Mouse (Mus musculus): ENCODE data around the gene Ggnbp2. TPM values are rescaled to one million over a fixed set of nuclear protein-coding genes. Genes with fewer than 3 reads are reported as not detected.
A peak's percentile ranks its signal among the peaks of the same experiment; 100 is the strongest.

The Ggnbp2 gene
- polyA plus RNA-seq, 2 experiments, result 48.5 to 63.7 TPM

DNA sequence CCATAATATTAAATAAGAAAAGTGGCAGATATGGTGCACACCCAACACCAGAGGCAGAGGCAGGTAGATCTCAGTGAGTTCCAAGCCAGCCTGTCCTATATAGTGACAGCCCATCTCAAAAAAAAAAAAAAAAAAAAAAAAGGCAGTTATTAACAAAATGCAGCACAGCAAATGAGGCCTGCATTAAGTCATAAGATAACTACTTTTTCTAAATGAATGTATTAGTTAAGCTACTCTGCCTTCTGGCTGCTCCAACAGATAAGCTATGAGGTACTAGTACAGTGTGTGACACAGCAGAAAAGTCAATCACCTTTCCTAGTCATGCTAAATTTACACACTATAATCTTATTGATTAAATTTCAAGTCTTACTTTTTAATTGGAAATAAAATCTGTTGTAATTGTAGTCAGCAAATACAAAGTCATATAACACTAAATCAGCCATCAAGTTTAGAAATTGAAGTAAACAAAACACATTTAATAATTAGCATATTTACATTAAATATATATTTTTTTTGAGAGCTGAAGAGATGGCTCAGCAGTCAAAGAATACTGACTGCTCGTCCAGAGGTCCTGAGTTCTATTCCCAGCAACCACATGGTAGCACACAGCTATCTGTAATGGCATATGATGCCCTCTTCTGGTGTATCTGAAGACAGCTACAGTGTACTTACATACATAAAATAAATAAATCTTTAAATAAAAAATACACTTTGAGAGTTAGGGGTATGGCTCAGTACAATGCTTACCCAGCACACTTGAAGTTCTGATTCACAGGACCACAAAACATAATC is 2.6 kb upstream of the Ggnbp2 start:
- Histone ChIP-seq H3K27ac (peak overlapping the region; percentile 98), H3K4me3 (ENCODE audit: insufficient read depth in 1 of 2, low read depth in 2 of 2, low read length in 2 of 2) (peak overlapping the region; percentile 14 to 93; a peak in 3 of 4 replicates), H3K4me1 (replicated peaks; ENCODE audit: control insufficient read depth in 2 of 2, insufficient read depth in 2 of 2, low read length in 1 of 2) (peaks cover 13 to 16% of the 10 kb centered on the region in 2 experiments), H3K27me3 (ENCODE audit: control insufficient read depth, insufficient read depth, low read length) (no peaks in the 10 kb centered on the region), H3K4me2 (ENCODE audit: low read depth) (peak overlapping the region; percentile 89), H3K9ac (replicated peaks) (peak overlapping the region; percentile 74), H3K36me3 (replicated peaks; ENCODE audit: control insufficient read depth, insufficient read depth, low read depth) (peaks cover 9% of the 10 kb centered on the region), H3K9me3 (ENCODE audit: control insufficient read depth, low read length) (no peaks in the 10 kb centered on the region)
- peak; percentile 71 to 77 (median 73) for DNase-seq (ENCODE audit: low read depth in 3 of 3, low spot score in 3 of 3)
- TF ChIP-seq EP300 (IDR thresholded peaks at IDR 0.05; ENCODE audit: low read depth) (peak; percentile 90), CTCF (IDR thresholded peaks at IDR 0.05; ENCODE audit: low read depth) (peak; percentile 48; the same call in 1 of the 2 replicates)
- ATAC-seq (ENCODE audit: insufficient read depth), result peak; percentile 52
- 37% methylated on average over 1 of the region's 1 CpGs for WGBS (ENCODE audit: insufficient replicate concordance)

DNA sequence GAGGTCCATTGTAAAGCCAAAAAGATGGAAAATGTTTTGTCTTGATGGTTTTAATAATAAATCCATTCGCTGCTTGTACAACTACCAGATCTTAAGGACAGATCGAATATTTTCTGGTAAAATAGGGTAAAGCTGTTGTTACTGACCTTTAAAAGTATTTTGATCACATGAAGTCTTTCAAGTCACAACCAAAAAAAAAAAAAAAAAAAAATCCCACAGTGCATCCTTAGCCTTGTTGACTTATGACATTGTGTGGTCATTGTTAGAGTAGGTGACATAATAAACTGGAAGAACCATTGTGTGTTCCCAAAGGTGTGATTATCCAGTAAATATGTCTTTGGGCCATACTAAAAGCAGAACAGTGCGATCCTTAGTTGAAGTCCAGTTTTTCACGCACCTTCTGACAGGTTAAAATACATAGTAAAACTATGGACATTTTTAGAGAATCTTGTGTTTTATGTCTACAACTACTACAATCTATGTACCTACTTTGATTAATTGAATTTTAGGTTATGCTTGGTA is 992 bp upstream of the Ggnbp2 start:
- H3K27me3 ChIP-seq (ENCODE audit: control insufficient read depth, insufficient read depth, low read length), result no peaks in the 10 kb centered on the region
- peak overlapping the region; percentile 84 to 93 for H3K4me3 ChIP-seq (ENCODE audit: insufficient read depth in 1 of 2, low read depth in 2 of 2, low read length in 2 of 2)
- peak overlapping the region; percentile 88 for H3K27ac ChIP-seq
- ATAC-seq (ENCODE audit: insufficient read depth) (no peak), DNase-seq (ENCODE audit: low read depth in 3 of 3, low spot score in 3 of 3) (no peak)
- 39% methylated on average over 4 of the region's 4 CpGs for WGBS (ENCODE audit: insufficient replicate concordance)
- TF ChIP-seq EP300 (IDR thresholded peaks at IDR 0.05; ENCODE audit: low read depth) (no peak), CTCF (IDR thresholded peaks at IDR 0.05; ENCODE audit: low read depth) (no peak)
- peak overlapping the region; percentile 99 for H3K9ac ChIP-seq (replicated peaks)
- peaks cover 14 to 24% of the 10 kb centered on the region in 2 experiments for H3K4me1 ChIP-seq (replicated peaks; ENCODE audit: control insufficient read depth in 2 of 2, insufficient read depth in 2 of 2, low read length in 1 of 2)
- no peaks in the 10 kb centered on the region for H3K9me3 ChIP-seq (ENCODE audit: control insufficient read depth, low read length)
- H3K4me2 ChIP-seq (ENCODE audit: low read depth), result peak overlapping the region; percentile 89
- peaks cover 10% of the 10 kb centered on the region; the same call in 1 of the 2 replicates for H3K36me3 ChIP-seq (replicated peaks; ENCODE audit: control insufficient read depth, insufficient read depth, low read depth)

- ATAC-seq (ENCODE audit: insufficient read depth), result peak; percentile 38
- peaks cover 17 to 27% of the 10 kb centered on the region in 2 experiments for H3K4me1 ChIP-seq (replicated peaks; ENCODE audit: control insufficient read depth in 2 of 2, insufficient read depth in 2 of 2, low read length in 1 of 2)
- H3K4me3 ChIP-seq (ENCODE audit: insufficient read depth in 1 of 2, low read depth in 2 of 2, low read length in 2 of 2), result peak overlapping the region; percentile 84 to 93
- TF ChIP-seq CTCF (IDR thresholded peaks at IDR 0.05; ENCODE audit: low read depth) (no peak), EP300 (IDR thresholded peaks at IDR 0.05; ENCODE audit: low read depth) (no peak)
- peak in 2 of 3 experiments; percentile 50 to 52 for DNase-seq (ENCODE audit: low read depth in 3 of 3, low spot score in 3 of 3)
- WGBS (ENCODE audit: insufficient replicate concordance), result 0% methylated on average over 10 of the region's 10 CpGs
- no peaks in the 10 kb centered on the region for H3K9me3 ChIP-seq (ENCODE audit: control insufficient read depth, low read length)
- peak overlapping the region; percentile 99 for H3K9ac ChIP-seq (replicated peaks)
- peaks cover 14% of the 10 kb centered on the region for H3K36me3 ChIP-seq (replicated peaks; ENCODE audit: control insufficient read depth, insufficient read depth, low read depth)
- H3K4me2 ChIP-seq (ENCODE audit: low read depth), result peak overlapping the region; percentile 89
- H3K27ac ChIP-seq, result peak overlapping the region; percentile 88
- H3K27me3 ChIP-seq (ENCODE audit: control insufficient read depth, insufficient read depth, low read length), result no peaks in the 10 kb centered on the region
Observed at GRCm38 (mm10) chr11:84871046-84871445, 429 bp upstream of the Ggnbp2 start.

- TF ChIP-seq CTCF (IDR thresholded peaks at IDR 0.05; ENCODE audit: low read depth) (no peak), EP300 (IDR thresholded peaks at IDR 0.05; ENCODE audit: low read depth) (no peak)
- WGBS (ENCODE audit: insufficient replicate concordance), result under 1% methylated on average over 57 of the region's 61 CpGs
- H3K9ac ChIP-seq (replicated peaks), result peak overlapping the region; percentile 99
- H3K9me3 ChIP-seq (ENCODE audit: control insufficient read depth, low read length), result no peaks in the 10 kb centered on the region
- no peaks in the 10 kb centered on the region for H3K27me3 ChIP-seq (ENCODE audit: control insufficient read depth, insufficient read depth, low read length)
- H3K4me3 ChIP-seq (ENCODE audit: insufficient read depth in 1 of 2, low read depth in 2 of 2, low read length in 2 of 2), result peak overlapping the region; percentile 81 to 93
- ATAC-seq (ENCODE audit: insufficient read depth), result peak; percentile 56
- H3K27ac ChIP-seq, result peak overlapping the region; percentile 88
- peak; percentile 74 to 83 (median 80) for DNase-seq (ENCODE audit: low read depth in 3 of 3, low spot score in 3 of 3)
- peaks cover 18% of the 10 kb centered on the region for H3K36me3 ChIP-seq (replicated peaks; ENCODE audit: control insufficient read depth, insufficient read depth, low read depth)
- peak overlapping the region; percentile 80 for H3K4me2 ChIP-seq (ENCODE audit: low read depth)
- H3K4me1 ChIP-seq (replicated peaks; ENCODE audit: control insufficient read depth in 2 of 2, insufficient read depth in 2 of 2, low read length in 1 of 2), result peaks cover 24 to 33% of the 10 kb centered on the region in 2 experiments
Observed at GRCm38 (mm10) chr11:84869537-84870232, 932 bp downstream of the Ggnbp2 start.
